Mouse (Mus musculus): ENCODE results near the gene Gpx5. TPM values are rescaled to one million over a fixed set of nuclear protein-coding genes. Genes with fewer than 3 reads are reported as not detected.

The Gpx5 gene
- polyA plus RNA-seq (2012; rRNA removed), result 0.08 TPM in 1 of 2 replicates, not detected in the other

DNA sequence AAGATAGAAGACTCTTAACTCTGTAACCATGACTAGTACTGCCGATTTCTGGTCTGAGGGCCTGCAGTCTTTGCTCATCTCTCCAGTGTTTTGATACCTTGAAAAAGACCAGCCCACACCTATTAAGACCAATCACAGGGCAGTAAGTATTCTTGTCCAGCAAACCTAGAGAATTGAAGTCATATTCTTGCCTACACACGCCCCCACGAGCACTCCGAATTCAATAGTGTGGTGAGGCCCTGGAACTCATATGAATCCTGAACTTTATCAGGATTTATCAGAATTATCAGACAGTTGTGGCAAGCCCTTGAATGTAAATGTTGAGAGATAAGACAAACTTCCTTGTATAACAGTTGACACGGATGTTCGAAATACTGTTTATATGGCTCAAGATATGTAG, at the start of gene Gpx5:
Gpx5 (minus strand) TSS at position 101 of the 400 bp plus-strand sequence.
- no peak for DNase-seq (ENCODE audit: extremely low spot score in 1 of 2, low spot score in 1 of 2)

DNA sequence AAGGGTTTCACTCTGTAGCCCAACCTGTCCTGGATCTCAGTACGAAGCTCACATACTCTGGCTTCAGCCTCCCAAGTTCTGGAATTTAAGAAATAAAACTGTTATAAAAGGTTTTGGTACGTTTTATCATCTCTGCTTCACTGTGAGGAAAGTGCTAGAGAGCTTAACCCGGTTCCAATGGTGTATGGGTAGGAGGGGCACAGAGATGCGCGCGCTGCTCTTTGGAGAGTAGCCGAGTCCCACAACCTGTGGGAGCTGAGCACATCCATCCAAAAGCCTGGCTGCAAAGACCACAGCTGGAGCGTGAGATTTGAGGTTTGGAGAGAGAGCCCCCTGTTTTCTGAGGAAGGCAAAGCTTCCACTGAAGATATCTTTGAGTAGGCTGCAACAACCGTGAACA, 34.9 kb upstream of the Gpx5 start:
- DNase-seq (ENCODE audit: extremely low spot score in 1 of 2, low spot score in 1 of 2), result peak in 1 of 2 experiments; percentile 17

DNA sequence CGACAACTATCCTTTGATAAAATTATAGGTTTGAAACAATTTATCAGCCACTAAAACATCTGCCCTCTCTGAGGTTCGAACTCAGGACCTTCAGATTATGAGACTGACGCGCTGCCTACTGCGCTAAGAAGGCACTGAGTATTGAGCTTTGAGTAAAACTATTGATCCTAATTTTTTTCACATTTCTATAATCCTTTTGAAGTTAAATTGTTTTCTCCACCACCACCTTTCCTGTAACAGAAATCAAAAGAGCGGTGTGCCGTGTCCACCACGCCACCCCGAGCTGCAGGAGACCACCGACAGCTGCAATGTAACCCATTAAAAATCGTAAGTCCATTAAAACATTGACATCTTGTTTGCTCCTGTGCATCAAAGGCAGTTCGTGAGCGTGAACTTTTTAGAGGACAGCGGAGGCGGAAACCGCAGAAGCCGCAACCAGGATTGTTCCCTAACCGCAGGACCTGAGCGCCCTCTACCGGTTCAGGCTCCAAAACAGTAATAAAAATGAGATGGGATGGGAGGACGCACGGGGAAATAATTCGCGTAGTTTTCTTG, 34.2 kb upstream of the Gpx5 start:
- peak; percentile 26 to 92 for DNase-seq (ENCODE audit: extremely low spot score in 1 of 2, low spot score in 1 of 2)

DNA sequence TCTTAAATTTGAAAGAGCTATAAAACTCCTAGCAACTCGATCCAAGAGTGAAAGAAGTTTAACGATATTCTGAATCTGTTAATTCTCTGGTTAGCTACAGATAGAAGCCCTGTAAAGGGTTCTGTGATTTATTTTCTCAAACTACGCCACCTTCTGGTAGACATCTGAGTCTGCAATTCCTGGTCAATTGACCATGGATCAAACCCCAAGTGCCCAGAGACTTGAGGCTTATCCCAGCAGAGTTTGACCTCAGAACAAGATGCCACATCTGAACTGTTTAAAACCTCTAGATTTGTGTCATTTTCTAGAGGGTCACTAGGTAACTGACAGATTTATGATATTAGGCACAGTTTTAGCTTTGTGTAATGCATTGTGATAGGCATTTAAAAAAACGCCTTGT, 33.7 kb upstream of the Gpx5 start:
- peak in 1 of 2 experiments; percentile 45 for DNase-seq (ENCODE audit: extremely low spot score in 1 of 2, low spot score in 1 of 2)

DNA sequence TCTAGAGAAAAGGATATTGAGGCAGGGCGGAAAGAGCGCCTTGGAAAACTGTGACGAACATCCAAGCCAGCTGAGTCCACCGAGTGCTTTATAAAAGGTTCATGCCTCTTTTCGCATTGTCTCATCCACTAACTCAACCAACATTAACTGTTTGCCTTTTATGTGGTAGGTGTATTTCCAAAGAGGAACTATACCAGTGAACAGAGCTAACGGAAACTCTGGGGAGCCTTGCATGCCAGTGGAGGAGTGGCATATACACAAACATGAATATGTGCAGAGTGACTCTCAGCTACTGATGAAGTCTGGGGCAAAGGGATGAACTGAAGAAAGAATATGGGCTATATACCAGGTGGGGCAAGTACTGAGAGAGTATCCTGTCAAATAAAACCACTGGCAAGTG, 30.9 kb upstream of the Gpx5 start:
- DNase-seq (ENCODE audit: extremely low spot score in 1 of 2, low spot score in 1 of 2), result no peak

DNA sequence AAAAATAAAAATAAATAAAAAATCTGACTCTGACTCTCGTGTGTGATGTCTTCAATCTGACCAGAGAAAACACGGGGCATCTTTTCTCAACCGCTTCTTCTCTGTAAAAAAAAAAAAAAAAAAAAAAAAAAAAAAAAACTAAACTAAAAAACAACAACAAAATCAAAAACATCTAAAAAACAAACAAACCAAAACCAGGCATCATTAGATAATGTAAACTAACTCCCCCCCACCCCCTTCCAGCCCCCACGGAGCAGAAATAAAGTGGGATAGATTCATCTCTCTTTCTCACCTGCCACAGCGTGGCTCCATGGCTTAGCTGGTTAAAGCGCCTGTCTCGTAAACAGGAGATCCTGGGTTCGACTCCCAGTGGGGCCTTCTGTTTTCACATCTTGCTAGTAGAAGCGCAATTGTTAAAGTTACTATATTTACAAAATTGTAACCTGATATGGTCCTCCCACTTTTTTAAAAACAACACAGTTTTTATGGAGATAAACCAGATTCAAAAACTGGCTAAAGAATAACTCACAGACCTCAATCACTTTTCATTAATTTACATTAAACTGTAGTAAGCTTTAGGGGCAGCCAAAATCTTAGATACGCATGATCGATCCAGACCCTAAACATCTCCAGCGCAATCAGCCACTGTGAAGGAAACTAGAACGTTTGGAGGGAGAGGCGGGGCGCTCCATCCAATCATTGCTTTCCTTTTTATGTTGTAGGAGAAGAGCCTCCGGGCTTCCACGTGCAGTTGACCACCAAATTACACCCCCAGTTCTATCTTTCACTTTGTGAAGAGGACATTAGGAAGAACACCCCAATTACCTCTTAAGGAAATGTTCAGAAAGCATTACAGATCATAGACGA, 30.2 kb upstream of the Gpx5 start:
- peak in 1 of 2 experiments; percentile 89 for DNase-seq (ENCODE audit: extremely low spot score in 1 of 2, low spot score in 1 of 2)

DNA sequence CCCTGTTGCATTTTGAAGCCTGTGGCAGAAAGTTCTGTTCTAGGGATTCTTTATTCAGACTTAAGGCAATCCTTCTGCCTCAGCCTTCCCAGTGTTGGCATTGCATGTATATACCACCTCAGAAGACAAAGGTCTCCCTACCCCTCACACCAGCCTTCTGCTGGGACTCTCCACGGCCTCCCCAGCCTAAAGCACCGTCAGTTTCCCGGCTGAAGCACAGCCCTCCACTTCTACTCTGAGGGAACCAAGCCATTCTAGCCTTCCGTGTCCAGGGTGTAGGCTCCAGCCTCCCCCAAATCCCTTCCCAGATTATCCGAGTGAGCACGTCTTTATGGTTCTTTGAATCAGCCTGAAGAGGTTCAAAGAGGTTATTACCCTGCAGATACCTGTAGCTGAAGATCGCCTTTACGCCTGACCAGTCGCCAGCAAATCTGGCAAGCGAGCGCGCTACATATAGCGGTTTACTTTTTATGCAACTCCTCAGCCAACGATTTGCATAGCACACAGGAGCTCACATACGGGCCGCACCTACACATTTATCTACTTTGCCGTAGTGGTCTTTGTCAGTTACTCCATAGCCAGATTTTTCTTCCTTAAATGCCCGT, 29.5 kb upstream of the Gpx5 start:
- peak in 1 of 2 experiments; percentile 45 for DNase-seq (ENCODE audit: extremely low spot score in 1 of 2, low spot score in 1 of 2)

DNA sequence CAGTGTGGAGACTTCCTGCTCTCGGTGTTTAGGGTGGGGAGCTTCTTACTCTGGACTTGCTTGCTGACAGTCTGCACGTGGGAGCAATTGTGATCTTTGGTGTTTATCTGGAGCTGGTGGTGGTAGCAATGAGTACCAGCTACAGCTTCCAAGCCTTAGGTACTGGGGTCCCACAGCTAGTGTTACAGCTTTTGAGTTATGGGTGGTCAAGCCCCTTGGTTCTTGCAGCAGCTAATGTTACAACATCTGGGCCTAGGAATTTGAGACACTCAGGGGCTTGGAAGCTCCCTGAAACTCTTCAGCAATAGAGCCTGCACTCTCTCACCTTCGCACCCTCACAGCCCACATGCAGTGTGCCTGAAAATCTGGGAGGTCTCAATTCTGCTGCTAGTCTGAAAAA, 27.7 kb upstream of the Gpx5 start:
- no peak for DNase-seq (ENCODE audit: extremely low spot score in 1 of 2, low spot score in 1 of 2)

DNA sequence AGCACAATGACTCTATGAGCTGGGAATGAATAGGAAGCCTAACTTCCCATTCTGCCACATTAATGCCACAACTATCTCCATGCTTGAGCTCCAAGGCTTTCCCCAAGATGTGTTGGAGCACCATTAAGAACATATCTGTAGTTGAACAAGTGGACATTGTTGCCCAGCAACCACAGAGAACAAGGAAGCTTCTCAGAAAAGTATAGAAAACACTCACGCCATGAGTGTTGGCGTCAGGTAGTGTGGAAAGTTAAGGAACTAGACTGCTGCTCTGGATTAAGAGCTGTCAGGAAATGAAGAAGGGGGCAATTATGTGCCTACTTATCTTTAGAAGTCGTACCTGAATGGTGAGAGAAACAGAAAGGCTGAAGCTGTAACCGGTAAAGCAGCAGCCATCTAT, 21.4 kb upstream of the Gpx5 start:
- no peak for DNase-seq (ENCODE audit: extremely low spot score in 1 of 2, low spot score in 1 of 2)

DNA sequence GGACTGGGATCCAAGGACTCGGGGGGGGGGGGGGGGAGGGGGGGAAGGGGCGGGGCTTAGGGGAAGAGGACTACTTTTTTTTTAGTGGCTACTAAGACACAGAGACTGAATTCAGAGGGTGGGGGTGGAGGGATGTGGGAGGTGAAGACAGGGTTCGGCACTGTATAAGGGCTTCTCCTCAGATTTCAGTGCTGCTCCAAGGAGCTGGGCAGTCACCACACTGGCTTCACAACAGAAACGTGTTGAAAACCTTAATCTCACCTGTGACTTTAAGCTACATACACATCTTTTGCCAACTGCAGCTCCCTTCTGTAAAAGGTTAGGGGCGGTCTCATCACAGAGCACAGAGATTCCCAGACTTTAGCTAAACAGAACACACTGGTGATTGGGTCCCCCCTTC, 20.3 kb upstream of the Gpx5 start:
- DNase-seq (ENCODE audit: extremely low spot score in 1 of 2, low spot score in 1 of 2), result no peak

DNA sequence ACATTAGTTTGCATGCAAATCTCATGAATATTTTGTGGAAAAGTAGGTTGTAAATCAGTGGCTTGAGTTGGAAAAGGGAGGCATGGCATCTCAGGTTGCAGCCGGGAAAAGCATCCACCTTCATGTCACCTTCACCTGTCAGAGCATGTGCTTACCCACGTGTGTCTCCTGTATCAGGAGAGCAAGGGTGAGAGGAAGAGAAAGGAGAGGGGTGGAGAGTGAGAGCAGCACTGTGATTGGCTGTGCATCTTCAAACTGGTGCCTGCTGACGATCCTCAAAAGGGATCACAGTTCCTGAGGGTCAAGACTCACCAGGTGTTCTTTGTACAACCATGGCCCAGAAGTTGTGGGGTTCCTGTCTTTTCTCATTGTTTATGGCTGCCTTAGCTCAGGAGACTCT, 19.4 kb upstream of the Gpx5 start, which contains the start of gene Gpx6:
Gpx6 (plus strand) TSS at position 200 of the 400 bp plus-strand sequence.
- no peak for DNase-seq (ENCODE audit: extremely low spot score in 1 of 2, low spot score in 1 of 2)

DNA sequence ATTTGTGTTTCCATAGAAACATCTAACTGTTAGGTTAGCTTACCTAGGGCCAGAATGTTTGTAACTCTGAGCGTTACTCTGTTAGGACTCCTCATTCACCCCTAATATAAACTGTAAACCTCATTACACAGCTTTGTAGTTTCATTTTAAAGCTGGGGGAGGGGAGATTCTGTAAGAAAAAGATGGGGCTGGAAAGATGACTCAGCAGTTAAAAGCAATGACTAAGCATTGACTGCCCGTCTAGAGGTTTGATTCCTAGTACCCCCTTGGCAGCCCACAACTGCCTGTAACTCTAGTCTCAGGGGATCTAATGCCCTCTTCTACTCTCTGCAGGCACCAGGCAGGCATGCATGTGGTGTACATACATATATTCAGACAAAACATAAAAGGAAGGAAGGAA, 17.3 kb upstream of the Gpx5 start:
- DNase-seq (ENCODE audit: extremely low spot score in 1 of 2, low spot score in 1 of 2), result no peak

DNA sequence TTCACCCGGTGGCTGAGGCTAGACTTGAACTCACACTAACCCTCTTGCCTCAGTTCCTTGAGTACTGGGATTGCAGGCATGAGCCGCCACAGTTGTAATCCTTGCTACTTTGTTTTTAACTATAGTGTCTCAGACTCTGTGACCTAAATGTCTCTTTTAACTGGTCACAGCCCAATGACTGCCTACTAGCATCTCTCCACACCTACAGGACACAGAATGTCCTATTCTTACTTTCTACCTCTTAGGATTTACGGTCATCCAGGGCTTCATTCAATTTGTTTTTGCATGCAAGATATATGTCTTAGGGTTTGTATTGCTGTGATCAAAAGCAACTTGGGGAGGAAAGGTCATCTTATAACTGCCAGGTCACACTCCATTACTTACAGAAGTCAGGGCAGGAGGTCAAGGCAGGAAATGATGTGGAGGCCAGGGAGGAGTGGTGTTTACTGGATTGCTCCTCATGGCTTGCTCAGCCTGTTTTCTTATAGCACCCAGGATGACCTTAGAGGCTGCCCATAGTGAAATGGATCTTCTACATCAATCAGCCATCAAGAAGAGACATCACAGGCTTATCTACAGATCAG, 12.0 kb upstream of the Gpx5 start:
- no peak for DNase-seq (ENCODE audit: extremely low spot score in 1 of 2, low spot score in 1 of 2)

DNA sequence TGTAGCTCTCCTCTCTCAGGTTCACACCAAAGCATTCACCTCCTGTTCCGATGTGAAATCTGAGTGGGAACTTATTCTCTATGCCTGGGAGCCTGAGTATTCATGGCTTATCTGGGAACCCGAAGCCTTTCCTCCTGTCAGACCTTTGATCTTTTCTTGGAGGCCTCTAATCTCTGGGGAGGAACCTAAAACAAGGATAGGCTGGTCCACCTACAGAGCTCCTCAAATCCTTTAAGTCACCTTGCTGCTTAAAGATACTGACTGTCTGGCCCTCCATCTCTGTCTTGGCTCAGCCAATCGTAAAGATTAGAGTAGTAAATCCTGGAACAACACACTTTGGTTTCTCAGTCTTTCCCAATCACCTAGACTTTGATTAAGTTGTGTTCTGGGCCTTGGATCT, 6.0 kb upstream of the Gpx5 start:
- DNase-seq (ENCODE audit: extremely low spot score in 1 of 2, low spot score in 1 of 2), result no peak

DNA sequence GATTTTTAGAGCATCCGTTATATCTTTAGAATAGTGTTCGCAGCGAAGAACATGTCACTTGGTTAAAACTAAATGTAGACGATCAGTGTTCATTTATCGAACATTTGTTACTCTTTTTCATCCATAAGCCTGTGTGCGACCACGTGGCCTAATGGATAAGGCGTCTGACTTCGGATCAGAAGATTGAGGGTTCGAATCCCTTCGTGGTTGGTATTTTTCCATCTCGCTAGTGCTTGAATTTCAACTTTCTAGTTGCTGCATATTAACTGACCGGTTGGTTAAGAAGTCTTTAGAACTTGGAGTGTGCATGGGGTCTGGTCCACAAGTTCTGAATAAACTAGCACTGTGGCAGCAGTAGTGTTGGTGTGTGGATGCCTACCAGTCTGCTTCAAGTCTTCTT, 13.0 kb downstream of the Gpx5 start:
- DNase-seq (ENCODE audit: extremely low spot score in 1 of 2, low spot score in 1 of 2), result peak; percentile 77 to 99

DNA sequence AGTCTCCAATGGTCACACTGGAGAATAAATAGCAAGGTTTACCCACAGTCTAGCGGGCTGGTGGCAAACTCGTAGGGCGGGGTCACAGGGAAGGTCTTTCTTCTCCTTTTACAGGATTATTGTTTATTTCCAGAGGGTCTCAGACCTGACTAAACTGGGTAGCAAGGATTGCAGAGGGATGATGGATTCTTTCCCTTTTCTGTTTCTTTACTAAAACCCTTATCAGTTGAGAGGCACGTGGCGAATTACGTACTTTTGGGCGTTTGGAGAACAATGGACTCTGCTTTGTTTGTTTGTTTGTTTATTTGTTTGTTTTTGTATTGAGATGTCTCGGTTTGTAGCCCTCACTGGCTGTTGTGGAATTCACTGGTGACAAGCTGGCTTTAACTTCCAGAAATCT, 13.5 kb downstream of the Gpx5 start:
- DNase-seq (ENCODE audit: extremely low spot score in 1 of 2, low spot score in 1 of 2), result no peak

DNA sequence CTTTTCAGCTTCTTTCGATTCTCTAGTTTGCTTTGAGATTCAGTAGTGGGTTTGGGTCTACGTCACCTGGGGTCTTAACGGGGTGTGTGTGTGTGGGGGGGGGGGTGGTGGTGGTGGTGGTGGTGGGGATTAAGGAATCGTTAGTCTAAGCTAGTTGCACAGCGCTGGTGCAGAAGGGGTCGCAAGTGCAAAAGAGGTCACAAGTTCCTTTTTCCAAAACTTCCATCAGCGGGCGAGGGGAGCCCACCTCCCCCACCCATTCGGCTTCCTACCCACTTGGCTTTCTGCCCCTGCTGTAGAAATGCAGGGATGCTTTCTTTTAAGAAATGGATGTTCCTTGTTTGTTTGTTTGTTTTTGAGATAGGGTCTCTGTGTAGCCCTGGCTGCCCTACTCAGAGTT, 16.0 kb downstream of the Gpx5 start:
- DNase-seq (ENCODE audit: extremely low spot score in 1 of 2, low spot score in 1 of 2), result no peak

DNA sequence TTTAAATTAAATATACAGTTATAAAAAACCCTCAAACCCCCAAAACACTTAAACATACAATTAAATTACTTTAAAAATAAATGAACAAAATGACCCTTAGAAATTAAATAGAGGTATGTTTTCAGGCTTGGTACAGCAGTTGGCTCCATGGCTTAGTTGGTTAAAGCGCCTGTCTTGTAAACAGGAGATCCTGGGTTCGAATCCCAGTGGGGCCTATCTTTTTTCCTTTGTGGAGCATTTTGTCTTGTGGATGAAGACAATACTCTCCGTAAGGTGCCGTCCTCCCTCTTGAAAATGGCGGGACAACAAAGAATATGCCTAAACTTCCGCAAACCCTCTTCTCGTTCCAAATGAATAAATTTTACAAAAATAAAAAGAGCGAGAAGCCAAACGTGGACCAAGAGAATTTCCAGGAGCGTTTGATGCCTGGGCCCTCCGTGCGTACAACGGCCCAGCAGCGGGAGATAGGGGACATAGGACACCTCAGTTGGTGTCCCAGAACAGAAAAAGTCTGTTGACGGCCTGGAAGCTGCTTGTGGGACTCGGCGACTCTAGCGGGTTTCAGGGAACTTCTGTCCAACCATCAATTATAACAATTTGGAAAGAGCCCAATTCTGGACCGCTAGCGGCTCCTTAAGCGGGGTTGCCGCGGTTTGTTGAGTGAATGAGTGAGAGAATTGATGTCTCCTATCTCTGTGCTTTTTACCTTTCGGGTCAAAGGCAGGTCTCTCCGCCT, 16.5 kb downstream of the Gpx5 start:
- DNase-seq (ENCODE audit: extremely low spot score in 1 of 2, low spot score in 1 of 2), result peak; percentile 81 to 98

DNA sequence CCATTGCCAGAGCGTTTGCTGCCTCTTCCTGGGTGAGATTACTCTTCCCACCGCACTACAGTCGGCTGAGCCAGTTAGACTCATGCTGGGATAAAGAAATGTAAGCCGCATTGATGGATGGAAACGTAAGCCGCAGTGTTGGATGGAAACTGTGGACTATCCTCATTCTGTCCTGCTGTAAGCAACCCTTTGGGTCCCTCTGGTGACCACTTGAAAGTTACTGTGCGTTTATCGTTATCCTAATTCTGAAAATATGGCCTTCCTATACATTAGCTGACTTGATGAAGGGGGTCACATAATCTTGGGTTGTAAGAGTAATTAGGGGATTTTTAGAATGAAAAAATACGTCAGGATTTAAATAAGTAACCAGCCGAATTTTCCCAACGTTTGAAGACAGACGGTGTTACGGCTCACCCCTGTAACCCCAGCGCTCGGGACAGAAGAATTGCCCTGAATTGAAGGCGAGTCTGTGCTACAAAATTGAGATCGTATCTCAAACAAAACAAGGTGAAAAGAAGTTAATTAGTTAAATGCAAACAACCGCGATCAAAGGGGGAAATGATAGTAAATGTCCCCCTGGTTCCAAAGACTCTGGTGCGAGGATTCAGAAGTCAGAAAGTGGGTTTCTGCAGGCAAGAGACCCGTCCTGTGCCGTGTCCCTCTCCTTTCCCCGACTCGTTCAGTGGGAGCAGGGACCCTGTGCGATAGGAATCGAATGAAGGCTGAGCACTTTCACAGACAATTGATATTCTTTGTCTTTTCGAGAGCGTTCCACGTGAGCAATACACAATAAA, 17.3 kb downstream of the Gpx5 start:
- DNase-seq (ENCODE audit: extremely low spot score in 1 of 2, low spot score in 1 of 2), result peak in 1 of 2 experiments; percentile 61

DNA sequence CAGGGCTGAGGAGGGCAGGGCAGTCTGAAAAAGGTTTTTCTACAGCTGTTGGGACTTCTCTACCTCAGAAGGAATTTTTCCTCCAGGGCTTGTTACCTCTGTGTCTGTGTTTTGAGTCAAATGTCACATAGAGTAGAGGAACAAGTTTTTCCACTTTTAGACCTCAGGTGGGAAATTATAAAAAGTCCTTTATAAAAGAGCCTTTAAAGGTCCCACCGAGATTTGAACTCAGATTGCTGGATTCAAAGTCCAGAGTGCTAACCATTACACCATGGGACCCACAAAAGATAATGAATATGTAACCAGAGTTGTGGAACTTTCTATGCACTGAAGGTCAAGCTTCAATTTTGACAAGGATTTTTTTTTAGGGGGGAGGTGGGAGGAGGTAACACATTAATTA, 24.3 kb downstream of the Gpx5 start:
- peak in 1 of 2 experiments; percentile 30 for DNase-seq (ENCODE audit: extremely low spot score in 1 of 2, low spot score in 1 of 2)
